Mouse (Mus musculus): ENCODE data around the gene Limd1.

Limd1 gene

GRCm38 (mm10) chr9:123478586-123479195, at the start of gene Limd1:
Limd1 (plus strand) TSS chr9:123478706.
- DNase-seq (ENCODE audit: low spot score in 2 of 2), result peak in 1 of 2 experiments; percentile 56

GRCm38 (mm10) chr9:123429863-123430262, 48.6 kb upstream of the Limd1 start:
- no peak for DNase-seq (ENCODE audit: low spot score in 2 of 2)

GRCm38 (mm10) chr9:123430973-123431372, 47.5 kb upstream of the Limd1 start:
- no peak for DNase-seq (ENCODE audit: low spot score in 2 of 2)

GRCm38 (mm10) chr9:123438223-123438622, 40.3 kb upstream of the Limd1 start:
- no peak for DNase-seq (ENCODE audit: low spot score in 2 of 2)

GRCm38 (mm10) chr9:123440230-123441058, 38.1 kb upstream of the Limd1 start:
- DNase-seq (ENCODE audit: low spot score in 2 of 2), result no peak

GRCm38 (mm10) chr9:123447101-123447500, 31.4 kb upstream of the Limd1 start:
- DNase-seq (ENCODE audit: low spot score in 2 of 2), result peak in 1 of 2 experiments; percentile 26

GRCm38 (mm10) chr9:123448594-123448993, 29.9 kb upstream of the Limd1 start:
- DNase-seq (ENCODE audit: low spot score in 2 of 2), result no peak

- peak; percentile 41 to 60 for DNase-seq (ENCODE audit: low spot score in 2 of 2)
Observed at GRCm38 (mm10) chr9:123450174-123450573, 28.3 kb upstream of the Limd1 start.

- no peak for DNase-seq (ENCODE audit: low spot score in 2 of 2)
Observed at GRCm38 (mm10) chr9:123451772-123452171, 26.7 kb upstream of the Limd1 start.

- no peak for DNase-seq (ENCODE audit: low spot score in 2 of 2)
Observed at GRCm38 (mm10) chr9:123456634-123457602, 21.6 kb upstream of the Limd1 start.

- no peak for DNase-seq (ENCODE audit: low spot score in 2 of 2)
Observed at GRCm38 (mm10) chr9:123457603-123458002, 20.9 kb upstream of the Limd1 start.

GRCm38 (mm10) chr9:123467141-123467620, 11.3 kb upstream of the Limd1 start:
- DNase-seq (ENCODE audit: low spot score in 2 of 2), result peak in 1 of 2 experiments; percentile 16

- DNase-seq (ENCODE audit: low spot score in 2 of 2), result no peak
Observed at GRCm38 (mm10) chr9:123468406-123469085, 10.0 kb upstream of the Limd1 start.

- DNase-seq (ENCODE audit: low spot score in 2 of 2), result no peak
Observed at GRCm38 (mm10) chr9:123469087-123469486, 9.4 kb upstream of the Limd1 start.

GRCm38 (mm10) chr9:123473377-123473776, 5.1 kb upstream of the Limd1 start:
- no peak for DNase-seq (ENCODE audit: low spot score in 2 of 2)

GRCm38 (mm10) chr9:123475569-123475968, 2.9 kb upstream of the Limd1 start:
- no peak for DNase-seq (ENCODE audit: low spot score in 2 of 2)

GRCm38 (mm10) chr9:123478031-123478585, 398 bp upstream of the Limd1 start:
- peak in 1 of 2 experiments; percentile 44 for DNase-seq (ENCODE audit: low spot score in 2 of 2)

GRCm38 (mm10) chr9:123479196-123479669, 727 bp downstream of the Limd1 start:
- DNase-seq (ENCODE audit: low spot score in 2 of 2), result no peak

GRCm38 (mm10) chr9:123479876-123480252, 1.4 kb downstream of the Limd1 start:
- no peak for DNase-seq (ENCODE audit: low spot score in 2 of 2)

GRCm38 (mm10) chr9:123480253-123480921, 1.9 kb downstream of the Limd1 start:
- DNase-seq (ENCODE audit: low spot score in 2 of 2), result no peak

Measured in cerebellum, postnatal 4 days (tissue).